Mouse (Mus musculus): ENCODE measurements around the gene Elavl4. TPM values are rescaled to one million over a fixed set of nuclear protein-coding genes. Genes with fewer than 3 reads are reported as not detected.

Gene Elavl4
- total RNA-seq, 2 experiments from 2014 or later = not detected

DNA sequence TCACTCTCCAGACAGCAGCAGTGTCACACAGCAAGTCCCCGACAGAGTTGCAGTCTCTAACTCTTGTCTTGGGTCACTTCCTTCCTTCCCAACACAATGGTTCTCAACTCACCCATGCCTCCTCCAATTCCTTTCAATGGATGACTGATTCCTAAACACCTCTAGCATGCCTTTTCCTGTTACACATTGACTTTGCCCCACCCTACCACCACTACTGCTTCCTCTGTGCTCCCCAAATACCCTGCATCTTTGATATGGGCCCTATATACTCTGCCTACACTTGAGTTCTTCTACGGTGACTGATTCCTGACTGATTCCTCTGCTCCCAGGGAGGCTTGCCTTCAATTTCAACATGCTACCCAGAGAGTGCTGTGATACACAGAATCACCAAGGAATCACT lies 153.1 kb downstream of the Elavl4 start:
- ATAC-seq (replicated peaks; ENCODE audit: poor library complexity, severe bottlenecking) = no peak

DNA sequence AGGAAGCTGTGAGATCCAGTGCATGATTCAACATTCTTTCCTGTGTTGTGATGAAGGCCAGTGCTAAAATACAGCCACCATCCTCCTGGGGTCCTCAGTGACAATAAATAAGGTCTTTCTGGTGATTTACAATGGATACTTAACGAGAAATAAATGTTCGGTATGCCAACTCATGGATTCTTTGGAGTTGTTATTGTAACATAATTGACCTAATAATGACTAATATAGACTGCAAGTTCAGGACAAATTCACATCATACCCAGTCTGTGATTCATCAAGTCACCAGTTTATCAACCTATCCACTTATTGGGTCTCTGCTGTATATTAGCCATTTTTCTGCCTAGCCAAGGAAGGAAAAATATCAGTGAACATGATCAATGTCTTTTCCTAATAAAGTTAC lies 174.4 kb downstream of the Elavl4 start:
- ATAC-seq (replicated peaks; ENCODE audit: poor library complexity, severe bottlenecking) = no peak

DNA sequence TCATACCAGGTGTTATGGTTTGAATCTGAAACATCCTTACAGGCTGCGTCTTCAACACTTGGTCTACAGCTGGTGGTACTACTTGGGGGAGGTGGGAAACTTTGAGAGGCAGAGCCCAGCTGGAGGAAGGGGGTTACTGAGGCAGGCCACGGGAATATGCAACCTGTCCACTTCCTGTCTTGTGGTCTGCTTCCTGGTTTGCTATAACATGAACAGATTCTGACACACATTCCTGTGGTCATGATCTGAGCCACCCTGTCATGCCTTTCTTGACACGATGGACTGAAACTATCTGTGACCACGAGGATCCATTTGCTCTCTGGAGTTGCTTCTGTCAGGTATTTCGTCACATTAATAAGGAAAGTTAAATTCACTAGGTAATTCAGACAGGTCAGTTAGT lies 179.7 kb downstream of the Elavl4 start:
- ATAC-seq (replicated peaks; ENCODE audit: poor library complexity, severe bottlenecking) = no peak

DNA sequence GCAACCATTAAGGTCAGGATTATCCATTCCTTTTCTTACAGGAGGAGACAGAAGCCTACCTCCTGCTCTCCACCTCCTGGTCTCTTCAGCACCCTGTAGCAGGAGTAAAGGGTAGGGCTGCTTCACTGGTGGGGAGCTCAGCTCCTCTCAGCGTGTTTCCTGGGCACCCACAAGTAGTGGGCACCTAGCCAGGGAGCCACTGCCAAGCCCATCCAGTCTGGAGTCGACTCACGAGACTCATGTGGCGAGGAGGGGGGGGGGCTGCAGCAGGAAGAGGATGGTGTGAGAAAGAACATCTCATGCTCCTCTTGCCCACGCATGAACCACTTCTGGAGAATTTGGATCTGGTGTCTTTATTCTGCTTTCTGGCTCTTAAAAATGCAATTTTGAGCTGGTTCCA lies 186.5 kb downstream of the Elavl4 start:
- ATAC-seq (replicated peaks; ENCODE audit: poor library complexity, severe bottlenecking) = no peak

DNA sequence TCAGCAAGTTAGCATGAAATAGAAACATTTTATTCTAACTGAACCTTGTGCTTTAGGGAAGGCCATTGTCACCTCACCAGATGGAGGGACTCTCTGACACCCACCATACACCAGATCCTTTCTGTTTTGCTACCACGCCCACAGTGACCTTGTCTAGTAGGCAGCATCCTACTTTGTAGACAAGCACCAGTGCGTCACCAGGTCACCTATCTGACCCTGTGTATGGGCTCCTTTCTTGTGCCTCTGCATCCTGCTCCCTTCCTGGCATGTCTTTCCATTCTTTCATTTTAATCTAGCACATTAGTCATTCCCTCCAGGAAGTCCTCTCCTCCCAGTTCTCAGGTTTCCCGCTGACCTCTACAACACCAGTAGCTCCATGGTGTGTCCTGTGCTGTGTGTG lies 190.1 kb downstream of the Elavl4 start:
- no peak for ATAC-seq (replicated peaks; ENCODE audit: poor library complexity, severe bottlenecking)

DNA sequence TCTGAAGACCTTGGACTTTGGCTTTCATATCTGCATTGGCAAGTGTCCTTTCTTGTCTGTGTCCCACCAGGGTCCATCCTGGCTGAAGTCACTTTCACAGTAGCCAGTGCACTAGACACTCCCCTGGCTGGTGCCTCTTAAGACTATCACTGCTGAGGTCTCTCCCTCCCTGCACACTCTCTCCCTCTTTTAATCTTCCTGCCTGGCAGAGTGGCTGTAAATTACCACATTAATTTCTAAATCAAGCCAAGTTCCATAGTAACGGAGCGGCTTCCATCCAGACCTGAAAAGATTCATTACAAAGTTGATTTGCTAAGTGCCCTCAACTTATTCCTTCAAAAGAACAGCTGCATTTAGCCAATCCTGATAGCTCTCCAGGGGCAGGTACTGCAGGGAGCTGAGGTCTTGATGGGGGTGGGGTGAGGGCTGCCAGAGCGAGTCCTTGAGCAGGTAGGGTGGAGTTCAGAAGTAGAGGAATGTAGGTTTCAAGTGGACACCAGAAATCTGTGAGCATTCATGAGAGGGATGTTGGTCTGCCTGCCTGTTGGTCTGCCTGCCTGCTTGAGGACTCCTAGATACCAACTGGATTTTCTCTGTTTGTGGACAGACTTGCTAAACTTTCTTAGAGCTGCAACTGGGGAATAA lies 194.1 kb downstream of the Elavl4 start:
- ATAC-seq (replicated peaks; ENCODE audit: poor library complexity, severe bottlenecking) = no peak

DNA sequence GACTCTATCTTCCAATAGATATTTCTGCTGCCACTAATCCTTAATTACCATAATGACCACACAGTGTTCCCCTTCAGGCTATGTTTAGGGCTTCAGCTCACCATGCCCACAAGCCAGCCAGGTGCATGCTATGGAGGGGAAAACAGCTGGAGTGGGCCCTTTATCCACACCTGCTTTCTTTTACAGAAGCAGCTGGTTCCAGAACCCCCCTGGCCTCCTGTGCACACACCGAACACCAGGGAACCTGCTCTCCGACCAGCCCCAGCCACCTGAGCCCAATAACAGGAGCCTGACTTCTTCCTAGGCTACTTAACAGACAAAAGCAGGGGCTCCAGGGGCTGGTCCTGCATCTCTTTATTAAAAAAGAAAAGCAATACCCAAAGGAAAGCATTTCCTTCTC lies 195.8 kb downstream of the Elavl4 start:
- ATAC-seq (replicated peaks; ENCODE audit: poor library complexity, severe bottlenecking) = no peak

Other genes starting within 250 kb of the Elavl4 start
- not detected in 2 replicates for gene Agbl4, start 45.8 kb upstream of the Elavl4 start, total RNA-seq (2014; fragmentation: Nextera tagmentation)
- gene Agbl4, start 45.8 kb upstream of the Elavl4 start, total RNA-seq (2017) = not detected in 2 replicates